ENCODE assay signal across 8 mouse cellular contexts in genomic region chrX:106221058-106221457, GRCm38 (mm10). TPM values are rescaled to one million over a fixed set of nuclear protein-coding genes. Genes with fewer than 3 reads are reported as not detected.
DNase-seq lines count a peak whose midpoint lies in the region; ATAC-seq lines count a peak whose summit lies in the region.

Taf9b (minus strand) TSS chrX:106221158.

- no peak for ATAC-seq in liver, embryonic 11.5 days (replicated peaks; ENCODE audit: low FRiP score)
- ATAC-seq in embryonic facial prominence, embryonic 13.5 days (ENCODE audit: insufficient number of reproducible peaks, insufficient read depth, low FRiP score, low TSS enrichment, low read depth) = no peak
- ATAC-seq in intestine, embryonic 14.5 days (replicated peaks; ENCODE audit: low FRiP score, low TSS enrichment, low read depth) = no peak
- ATAC-seq in midbrain, embryonic 11.5 days (ENCODE audit: low FRiP score) = no peak

- DNase-seq in liver, embryonic 11.5 days (ENCODE audit: low spot score) = no peak
- DNase-seq in liver (no peak), MN1 (ENCODE audit: low spot score) (no peak)
- no peak for DNase-seq in intestine, embryonic 14.5 days (ENCODE audit: low spot score)
- no peak for DNase-seq in midbrain, embryonic 11.5 days (ENCODE audit: low spot score, missing footprints)
- DNase-seq in urinary bladder, adult 18-20 months (ENCODE audit: low spot score in 2 of 2) = no peak
- DNase-seq in thymus, adult 18-20 months = no peak

- H3K27ac ChIP-seq in liver, embryonic 11.5 days (ENCODE audit: low read depth, low read length) = no peak within 1 kb of the TSS
- 0 out of 2 replicates have a peak within 1 kb of the TSS, but pooled peaks have one; percentile 73 for H3K27ac ChIP-seq in embryonic facial prominence, embryonic 13.5 days
- H3K27ac ChIP-seq in intestine, embryonic 14.5 days (ENCODE audit: low read depth) = no peak within 1 kb of the TSS
- H3K27ac ChIP-seq in midbrain, embryonic 11.5 days (ENCODE audit: low read depth, low read length) = no peak within 1 kb of the TSS

- no peaks in the 10 kb centered on the region for H3K27me3 ChIP-seq in liver, embryonic 11.5 days (replicated peaks; ENCODE audit: control insufficient read depth, insufficient read depth, low read length)
- H3K27me3 ChIP-seq in embryonic facial prominence, embryonic 13.5 days = no peaks in the 10 kb centered on the region
- no peaks in the 10 kb centered on the region for H3K27me3 ChIP-seq in intestine, embryonic 14.5 days (replicated peaks; ENCODE audit: control insufficient read depth, insufficient read depth, low read length)
- no peaks in the 10 kb centered on the region for H3K27me3 ChIP-seq in midbrain, embryonic 11.5 days (ENCODE audit: control insufficient read depth, insufficient read depth, low read length)

- H3K9me3 ChIP-seq in liver, embryonic 11.5 days (ENCODE audit: control insufficient read depth, low read length) = no peaks in the 10 kb centered on the region; the same call in 1 of the 2 replicates
- H3K9me3 ChIP-seq in embryonic facial prominence, embryonic 13.5 days = no peaks in the 10 kb centered on the region
- 0 out of 2 replicates have a peak, but pooled peaks cover 5% of the 10 kb centered on the region for H3K9me3 ChIP-seq in intestine, embryonic 14.5 days (ENCODE audit: control insufficient read depth, low read length)
- peaks cover 4% of the 10 kb centered on the region; the same call in 1 of the 2 replicates for H3K9me3 ChIP-seq in midbrain, embryonic 11.5 days (ENCODE audit: control insufficient read depth, low read length)

- WGBS in liver, embryonic 11.5 days = 90% methylated on average over 25 of the region's 25 CpGs
- WGBS in embryonic facial prominence, embryonic 13.5 days = 88% methylated on average over 25 of the region's 25 CpGs
- WGBS in intestine, embryonic 14.5 days = 93% methylated on average over 24 of the region's 25 CpGs
- WGBS in midbrain, embryonic 11.5 days = 93% methylated on average over 25 of the region's 25 CpGs

- H3K4me3 ChIP-seq in liver, embryonic 11.5 days (ENCODE audit: low read depth, low read length) = peak within 1 kb of the TSS; percentile 71
- peak within 1 kb of the TSS; percentile 56 for H3K4me3 ChIP-seq in embryonic facial prominence, embryonic 13.5 days
- H3K4me3 ChIP-seq in intestine, embryonic 14.5 days (ENCODE audit: low read depth, low read length) = peak within 1 kb of the TSS; percentile 42
- peak within 1 kb of the TSS; percentile 51 for H3K4me3 ChIP-seq in midbrain, embryonic 11.5 days (ENCODE audit: low read depth, low read length)

- no peaks in the 10 kb centered on the region for H3K36me3 ChIP-seq in liver, embryonic 11.5 days (ENCODE audit: control insufficient read depth, insufficient read depth, low read length)
- H3K36me3 ChIP-seq in embryonic facial prominence, embryonic 13.5 days = no peaks in the 10 kb centered on the region
- no peaks in the 10 kb centered on the region for H3K36me3 ChIP-seq in intestine, embryonic 14.5 days (ENCODE audit: control insufficient read depth, insufficient read depth, low read length)
- H3K36me3 ChIP-seq in midbrain, embryonic 11.5 days (ENCODE audit: control insufficient read depth, insufficient read depth, low read length) = no peaks in the 10 kb centered on the region

- no peaks in the 10 kb centered on the region for H3K4me1 ChIP-seq in liver, embryonic 11.5 days (replicated peaks; ENCODE audit: control insufficient read depth, insufficient read depth, low read length)
- no peaks in the 10 kb centered on the region for H3K4me1 ChIP-seq in embryonic facial prominence, embryonic 13.5 days
- H3K4me1 ChIP-seq in intestine, embryonic 14.5 days (replicated peaks; ENCODE audit: control insufficient read depth, insufficient read depth, low read length) = no peaks in the 10 kb centered on the region
- H3K4me1 ChIP-seq in midbrain, embryonic 11.5 days (ENCODE audit: control insufficient read depth, insufficient read depth, low read length) = no peaks in the 10 kb centered on the region

- no peak within 1 kb of the TSS for H3K9ac ChIP-seq in liver, embryonic 11.5 days (ENCODE audit: low read depth, low read length)
- peak within 1 kb of the TSS; percentile 82 for H3K9ac ChIP-seq in embryonic facial prominence, embryonic 13.5 days
- no peak within 1 kb of the TSS for H3K9ac ChIP-seq in intestine, embryonic 14.5 days (ENCODE audit: low read length)
- no peak within 1 kb of the TSS; the same call in 1 of the 2 replicates for H3K9ac ChIP-seq in midbrain, embryonic 11.5 days (ENCODE audit: low read length)

- H3K4me2 ChIP-seq in liver, embryonic 11.5 days = peak within 1 kb of the TSS; percentile 62
- peak within 1 kb of the TSS; percentile 58 for H3K4me2 ChIP-seq in embryonic facial prominence, embryonic 13.5 days
- H3K4me2 ChIP-seq in intestine, embryonic 14.5 days (ENCODE audit: low read length) = peak within 1 kb of the TSS; percentile 46
- H3K4me2 ChIP-seq in midbrain, embryonic 11.5 days = peak within 1 kb of the TSS; percentile 46; the same call in 1 of the 2 replicates

RNA-seq across cellular contexts. Expression of gene Taf9b, which starts in this region (rescaled TPM):
- 10.0 and 10.6 TPM in 2 replicates for polyA plus RNA-seq in liver, embryonic 11.5 days (2014; fragmentation: Nextera tagmentation; extraction: Ambion mirVana)
- 6.1 and 7.4 TPM in 2 replicates for polyA plus RNA-seq in embryonic facial prominence, embryonic 13.5 days (2015; fragmentation: Nextera tagmentation; extraction: Ambion mirVana)
- 9.7 and 11.3 TPM in 2 replicates for polyA plus RNA-seq in intestine, embryonic 14.5 days (2014; fragmentation: Nextera tagmentation; extraction: Ambion mirVana)
- 15.7 and 18.8 TPM in 2 replicates for polyA plus RNA-seq in midbrain, embryonic 11.5 days (2014; fragmentation: Nextera tagmentation; extraction: Ambion mirVana)
